Mouse (Mus musculus): ENCODE results near the gene Alkbh6.
A peak's percentile ranks its signal among the peaks of the same experiment; 100 is the strongest.

GRCm38 (mm10) chr7:30353279-30353822, 44.8 kb downstream of the Alkbh6 start:
- TF ChIP-seq CTCF (IDR thresholded peaks at IDR 0.05; ENCODE audit: low read depth, low read length) (peak; percentile 45; the same call in 1 of the 2 replicates), POLR2A (IDR thresholded peaks at IDR 0.05; ENCODE audit: borderline replicate concordance, low read depth, low read length) (no peak)

Data from bone marrow macrophage, adult 2 months (primary cell).